Mouse (Mus musculus) olfactory bulb, adult 2 months (tissue): ENCODE results near the gene Vps37b.

Experiments used
- CTCF ChIP-seq: fragments of 200-500 bp; IDR thresholded peaks from 2 replicates; pipeline ENCODE4 v1.5.1; 2012; ENCODE audit warnings: low read depth, mild to moderate bottlenecking, low read length, moderate library complexity; ENCODE audit not compliant: insufficient read depth
- POLR2A ChIP-seq: fragments of 200-500 bp; IDR thresholded peaks from 2 replicates; pipeline ENCODE4 v1.6.1; 2012; ENCODE audit warnings: mild to moderate bottlenecking, low read depth, low read length, moderate library complexity; ENCODE audit not compliant: insufficient read depth

GRCm38 (mm10) chr5:124058749-124059148, 26.7 kb upstream of the Vps37b start:
- TF ChIP-seq CTCF (no peak), POLR2A (no peak)
